Mouse (Mus musculus): ENCODE data around the gene Bicra. TPM values are rescaled to one million over a fixed set of nuclear protein-coding genes. Genes with fewer than 3 reads are reported as not detected.

The Bicra gene
- polyA plus RNA-seq, 1 experiment: 10.2 TPM

DNA sequence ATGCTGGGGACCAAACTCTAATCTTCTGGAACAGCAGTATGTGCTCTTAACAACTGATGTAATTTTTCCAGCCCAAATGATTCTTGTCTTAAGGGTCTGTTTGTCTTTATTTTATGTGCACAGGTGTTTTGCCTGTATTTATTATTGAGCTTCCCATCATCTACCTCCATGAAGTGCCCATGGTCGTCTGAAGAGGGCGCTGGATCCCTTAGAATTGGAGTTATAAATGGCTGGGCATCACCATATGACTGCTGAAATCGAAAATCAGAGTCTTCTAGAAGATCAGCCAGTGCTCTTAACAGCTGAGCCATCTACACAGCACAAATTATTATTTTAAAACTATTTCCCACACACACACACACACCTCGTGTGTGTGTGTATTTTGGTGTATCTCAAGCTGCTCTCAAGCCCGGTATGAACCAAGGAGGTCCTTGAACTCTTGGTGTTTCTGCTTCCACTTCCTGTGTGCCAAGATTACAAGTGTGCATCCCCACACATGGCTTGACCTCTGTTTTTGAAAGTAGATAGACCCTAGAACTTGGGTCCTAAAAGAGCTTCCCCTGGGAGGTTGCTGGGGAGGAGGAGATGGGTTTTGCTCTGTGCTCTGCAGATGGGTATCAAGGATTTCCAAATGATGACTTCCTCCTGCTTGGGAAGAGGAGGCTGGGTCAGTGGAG is 8.9 kb upstream of the Bicra start:
- TF ChIP-seq CTCF (IDR thresholded peaks at IDR 0.05; ENCODE audit: low read depth, low read length) (peak; percentile 4), EP300 (IDR thresholded peaks at IDR 0.05; ENCODE audit: insufficient read depth, low read depth, low read length) (no peak), POLR2A (IDR thresholded peaks at IDR 0.05; ENCODE audit: insufficient read depth, low read length) (no peak)
- H3K36me3 ChIP-seq (ENCODE audit: control insufficient read depth, insufficient read depth, low read length, poor library complexity, severe bottlenecking): no peaks in the 10 kb centered on the region
- H3K9ac ChIP-seq (ENCODE audit: low read depth, poor library complexity, severe bottlenecking): no peak overlapping the region
- peaks cover 4% of the 10 kb centered on the region for H3K27me3 ChIP-seq (ENCODE audit: control insufficient read depth, insufficient read depth, low read length, poor library complexity, severe bottlenecking)
- H3K4me1 ChIP-seq (ENCODE audit: control insufficient read depth, insufficient read depth, low read length): no peaks in the 10 kb centered on the region
- H3K4me3 ChIP-seq (ENCODE audit: low read depth, low read length): no peak overlapping the region
- no peak overlapping the region; the same call in 1 of the 2 replicates for H3K27ac ChIP-seq (ENCODE audit: insufficient read depth, low read length)
- peaks cover 5% of the 10 kb centered on the region for H3K9me3 ChIP-seq (replicated peaks; ENCODE audit: control insufficient read depth, insufficient read depth, low read length, poor library complexity, severe bottlenecking)

DNA sequence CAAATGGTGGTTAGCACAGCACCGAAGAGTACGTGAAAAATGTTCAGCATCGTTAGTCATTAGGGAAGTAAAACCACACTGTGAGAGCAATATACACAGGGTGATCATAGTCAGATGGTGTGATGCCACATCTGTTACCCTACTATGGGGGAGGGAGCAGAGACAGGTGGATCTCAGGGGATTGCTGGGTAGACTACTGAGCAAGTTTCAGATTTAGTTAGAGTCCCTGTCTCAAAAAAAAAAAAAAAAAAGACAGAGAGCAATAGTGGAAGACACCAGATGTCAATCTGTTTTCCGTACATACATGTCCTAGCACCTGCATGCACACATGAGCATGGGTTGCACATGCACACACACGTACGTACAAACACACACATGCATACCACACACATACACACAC is 7.9 kb upstream of the Bicra start:
- TF ChIP-seq POLR2A (IDR thresholded peaks at IDR 0.05; ENCODE audit: insufficient read depth, low read length): no peak
- TF ChIP-seq CTCF (IDR thresholded peaks at IDR 0.05; ENCODE audit: low read depth, low read length): no peak
- no peak for TF ChIP-seq EP300 (IDR thresholded peaks at IDR 0.05; ENCODE audit: insufficient read depth, low read depth, low read length)

DNA sequence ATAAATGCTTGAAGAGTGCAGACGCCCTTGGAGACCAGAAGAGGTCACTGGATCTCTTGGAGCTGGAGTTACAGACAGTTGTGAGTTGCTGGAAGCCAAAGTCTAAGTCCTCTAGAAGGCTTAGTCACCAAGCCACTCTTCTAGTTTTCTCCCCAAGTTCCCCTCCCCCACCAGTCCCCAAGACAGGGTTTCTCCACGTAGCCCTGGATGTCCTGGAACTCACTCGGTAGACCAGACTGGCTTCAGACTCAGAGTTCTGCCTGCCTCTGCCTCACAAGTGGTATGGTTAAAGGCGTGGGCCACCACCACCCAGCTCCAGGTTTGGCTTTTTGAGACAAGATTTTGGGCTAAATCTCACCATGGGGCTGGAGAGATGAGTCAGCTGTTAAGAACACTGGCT is 7.2 kb upstream of the Bicra start:
- no peak overlapping the region for H3K4me3 ChIP-seq (ENCODE audit: low read depth, low read length)
- no peaks in the 10 kb centered on the region for H3K9me3 ChIP-seq (replicated peaks; ENCODE audit: control insufficient read depth, insufficient read depth, low read length, poor library complexity, severe bottlenecking)
- TF ChIP-seq CTCF (IDR thresholded peaks at IDR 0.05; ENCODE audit: low read depth, low read length) (no peak), EP300 (IDR thresholded peaks at IDR 0.05; ENCODE audit: insufficient read depth, low read depth, low read length) (no peak), POLR2A (IDR thresholded peaks at IDR 0.05; ENCODE audit: insufficient read depth, low read length) (no peak)
- H3K27ac ChIP-seq (ENCODE audit: insufficient read depth, low read length): no peak overlapping the region
- H3K27me3 ChIP-seq (ENCODE audit: control insufficient read depth, insufficient read depth, low read length, poor library complexity, severe bottlenecking): no peaks in the 10 kb centered on the region
- no peaks in the 10 kb centered on the region for H3K4me1 ChIP-seq (ENCODE audit: control insufficient read depth, insufficient read depth, low read length)
- H3K9ac ChIP-seq (ENCODE audit: low read depth, poor library complexity, severe bottlenecking): no peak overlapping the region
- H3K36me3 ChIP-seq (ENCODE audit: control insufficient read depth, insufficient read depth, low read length, poor library complexity, severe bottlenecking): no peaks in the 10 kb centered on the region

More for the DNA sequence above, 7.9 kb upstream of the Bicra start:
- Histone ChIP-seq H3K9ac (ENCODE audit: low read depth, poor library complexity, severe bottlenecking) (no peak overlapping the region), H3K4me1 (ENCODE audit: control insufficient read depth, insufficient read depth, low read length) (no peaks in the 10 kb centered on the region), H3K4me3 (ENCODE audit: low read depth, low read length) (no peak overlapping the region), H3K9me3 (replicated peaks; ENCODE audit: control insufficient read depth, insufficient read depth, low read length, poor library complexity, severe bottlenecking) (no peaks in the 10 kb centered on the region), H3K27me3 (ENCODE audit: control insufficient read depth, insufficient read depth, low read length, poor library complexity, severe bottlenecking) (no peaks in the 10 kb centered on the region; the same call in 1 of the 2 replicates), H3K27ac (ENCODE audit: insufficient read depth, low read length) (no peak overlapping the region), H3K36me3 (ENCODE audit: control insufficient read depth, insufficient read depth, low read length, poor library complexity, severe bottlenecking) (no peaks in the 10 kb centered on the region)

DNA sequence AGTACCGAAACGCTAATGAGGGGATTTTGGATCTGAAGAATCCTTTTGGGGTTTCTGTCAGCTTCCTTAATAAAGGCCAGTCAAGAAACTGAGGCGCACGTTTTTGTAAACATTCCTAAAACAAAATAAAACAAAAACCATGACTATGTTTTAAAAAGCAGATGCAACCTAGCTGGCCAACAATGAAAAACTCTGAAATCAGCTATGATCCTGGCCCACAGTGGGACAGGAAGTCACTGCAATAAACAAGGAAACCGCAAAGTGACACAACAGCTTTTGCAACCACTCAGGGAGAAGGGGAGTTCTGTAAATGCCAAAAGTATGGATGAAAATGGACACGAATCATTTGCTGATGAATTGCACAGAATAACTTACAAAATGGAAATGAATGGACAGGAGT is 5.4 kb upstream of the Bicra start:
- no peak for TF ChIP-seq EP300 (IDR thresholded peaks at IDR 0.05; ENCODE audit: insufficient read depth, low read depth, low read length)
- no peak for TF ChIP-seq POLR2A (IDR thresholded peaks at IDR 0.05; ENCODE audit: insufficient read depth, low read length)
- no peak for TF ChIP-seq CTCF (IDR thresholded peaks at IDR 0.05; ENCODE audit: low read depth, low read length)
- Histone ChIP-seq H3K27ac (ENCODE audit: insufficient read depth, low read length) (no peak overlapping the region), H3K9ac (ENCODE audit: low read depth, poor library complexity, severe bottlenecking) (no peak overlapping the region), H3K4me1 (ENCODE audit: control insufficient read depth, insufficient read depth, low read length) (no peaks in the 10 kb centered on the region), H3K9me3 (replicated peaks; ENCODE audit: control insufficient read depth, insufficient read depth, low read length, poor library complexity, severe bottlenecking) (no peaks in the 10 kb centered on the region), H3K27me3 (ENCODE audit: control insufficient read depth, insufficient read depth, low read length, poor library complexity, severe bottlenecking) (no peaks in the 10 kb centered on the region), H3K4me3 (ENCODE audit: low read depth, low read length) (no peak overlapping the region), H3K36me3 (ENCODE audit: control insufficient read depth, insufficient read depth, low read length, poor library complexity, severe bottlenecking) (no peaks in the 10 kb centered on the region)

DNA sequence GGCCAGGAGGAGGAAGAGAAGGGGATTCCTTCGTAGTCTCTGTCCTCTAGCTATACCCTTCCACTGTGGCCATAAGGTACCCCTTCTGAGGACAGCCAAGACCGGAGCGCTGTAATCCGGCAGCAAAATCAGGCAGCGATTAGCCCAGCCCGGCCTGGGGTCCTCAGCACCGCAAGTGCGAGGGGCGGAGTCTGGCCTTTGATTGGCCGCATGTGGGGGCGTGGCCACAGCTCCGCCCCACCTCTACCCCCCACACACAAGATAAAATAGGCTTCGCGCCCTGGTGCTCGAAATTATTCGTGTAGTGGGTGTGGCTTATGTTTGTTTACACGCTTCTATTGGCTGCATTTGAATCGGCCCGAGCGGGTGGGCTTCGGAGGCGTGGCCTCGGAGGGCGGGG is 5.0 kb upstream of the Bicra start:
- H3K27me3 ChIP-seq (ENCODE audit: control insufficient read depth, insufficient read depth, low read length, poor library complexity, severe bottlenecking): no peaks in the 10 kb centered on the region
- peak overlapping the region; percentile 47; the same call in 1 of the 2 replicates for H3K27ac ChIP-seq (ENCODE audit: insufficient read depth, low read length)

DNA sequence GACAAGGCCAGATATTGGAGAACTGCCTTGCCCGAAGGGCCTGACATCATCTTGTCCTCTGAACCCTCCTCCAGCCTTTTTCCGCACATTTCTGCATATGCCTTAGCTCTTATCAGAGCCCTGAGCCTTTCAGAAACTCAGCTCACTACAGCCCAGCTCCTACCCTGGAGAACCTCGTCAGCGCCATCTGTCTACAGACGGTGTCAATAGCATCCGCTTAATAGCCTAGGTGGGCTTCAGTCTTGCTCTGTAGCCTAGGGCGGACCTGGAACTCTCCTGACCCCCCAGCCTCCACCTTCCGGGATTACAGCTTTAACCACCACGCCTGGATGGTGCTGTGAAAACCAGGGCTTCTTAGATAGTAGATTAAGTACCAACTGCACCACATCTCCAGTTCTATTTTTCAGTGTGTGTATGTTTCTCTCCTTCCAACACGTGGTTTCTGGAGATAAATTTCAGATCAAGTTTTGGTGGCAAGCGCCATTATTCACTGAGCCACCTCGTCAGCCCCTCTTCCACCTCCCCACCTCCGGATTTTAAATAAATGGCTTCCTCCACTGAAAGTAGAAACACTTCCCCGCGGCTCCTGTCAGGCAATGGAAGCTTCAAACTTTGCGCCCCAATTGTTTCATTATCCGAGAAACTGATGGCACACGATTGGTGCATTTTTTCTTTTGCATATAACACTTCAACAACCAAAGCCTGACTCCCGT is 4.3 kb upstream of the Bicra start:
- peak; percentile 85 for TF ChIP-seq CTCF (IDR thresholded peaks at IDR 0.05; ENCODE audit: low read depth, low read length)
- TF ChIP-seq POLR2A (IDR thresholded peaks at IDR 0.05; ENCODE audit: insufficient read depth, low read length): no peak
- Histone ChIP-seq H3K4me1 (ENCODE audit: control insufficient read depth, insufficient read depth, low read length) (no peaks in the 10 kb centered on the region), H3K27me3 (ENCODE audit: control insufficient read depth, insufficient read depth, low read length, poor library complexity, severe bottlenecking) (no peaks in the 10 kb centered on the region), H3K9ac (ENCODE audit: low read depth, poor library complexity, severe bottlenecking) (peak overlapping the region; percentile 76), H3K36me3 (ENCODE audit: control insufficient read depth, insufficient read depth, low read length, poor library complexity, severe bottlenecking) (no peaks in the 10 kb centered on the region), H3K4me3 (ENCODE audit: low read depth, low read length) (peak overlapping the region; percentile 95), H3K9me3 (replicated peaks; ENCODE audit: control insufficient read depth, insufficient read depth, low read length, poor library complexity, severe bottlenecking) (no peaks in the 10 kb centered on the region), H3K27ac (ENCODE audit: insufficient read depth, low read length) (peak overlapping the region; percentile 47; the same call in 1 of the 2 replicates)

More for the DNA sequence above, 5.0 kb upstream of the Bicra start:
- H3K4me1 ChIP-seq (ENCODE audit: control insufficient read depth, insufficient read depth, low read length): no peaks in the 10 kb centered on the region
- TF ChIP-seq CTCF (IDR thresholded peaks at IDR 0.05; ENCODE audit: low read depth, low read length): no peak
- TF ChIP-seq POLR2A (IDR thresholded peaks at IDR 0.05; ENCODE audit: insufficient read depth, low read length): peak; percentile 67
- TF ChIP-seq EP300 (IDR thresholded peaks at IDR 0.05; ENCODE audit: insufficient read depth, low read depth, low read length): no peak
- no peaks in the 10 kb centered on the region for H3K36me3 ChIP-seq (ENCODE audit: control insufficient read depth, insufficient read depth, low read length, poor library complexity, severe bottlenecking)
- no peaks in the 10 kb centered on the region for H3K9me3 ChIP-seq (replicated peaks; ENCODE audit: control insufficient read depth, insufficient read depth, low read length, poor library complexity, severe bottlenecking)
- H3K9ac ChIP-seq (ENCODE audit: low read depth, poor library complexity, severe bottlenecking): peak overlapping the region; percentile 76
- H3K4me3 ChIP-seq (ENCODE audit: low read depth, low read length): peak overlapping the region; percentile 95
